Mouse (Mus musculus) stomach, embryonic 15.5 days (tissue): ENCODE measurements around the gene Vangl1. TPM values are rescaled to one million over a fixed set of nuclear protein-coding genes. Genes with fewer than 3 reads are reported as not detected.

ENCODE experiments used
- ATAC-seq: fragments of 200-750 bp; cut with Nextera tagmentation; 2 replicates; pipeline ENCODE4 v1.8.0; 2017; ENCODE audit warnings: low read depth, moderate number of reproducible peaks, moderate TSS enrichment; ENCODE audit not compliant: insufficient read depth, low FRiP score
- H3K27ac ChIP-seq: fragments of 300-500 bp; sonication (generic); 2 replicates; pipeline ENCODE4 v1.5.1; 2015; ENCODE audit warnings: mild to moderate bottlenecking, inconsistent platforms
- H3K27me3 ChIP-seq: fragments of 300-500 bp; sonication (generic); replicated peaks from 2 replicates; pipeline ENCODE4 v1.6.1; 2015; ENCODE audit warnings: inconsistent platforms
- H3K36me3 ChIP-seq: fragments of 300-500 bp; sonication (generic); 2 replicates; pipeline ENCODE4 v1.6.1; 2015; ENCODE audit warnings: inconsistent platforms
- H3K4me1 ChIP-seq: fragments of 300-500 bp; sonication (generic); 2 replicates; pipeline ENCODE4 v1.6.1; 2015; ENCODE audit warnings: inconsistent platforms
- H3K4me2 ChIP-seq: fragments of 300-500 bp; sonication (generic); 2 replicates; pipeline ENCODE4 v1.6.1; 2015; ENCODE audit warnings: mild to moderate bottlenecking, inconsistent platforms
- H3K4me3 ChIP-seq: fragments of 300-500 bp; sonication (generic); replicated peaks from 2 replicates; pipeline ENCODE4 v1.5.1; 2015; ENCODE audit warnings: inconsistent platforms
- H3K9ac ChIP-seq: fragments of 300-500 bp; sonication (generic); 2 replicates; pipeline ENCODE4 v1.6.1; 2015; ENCODE audit warnings: inconsistent platforms
- H3K9me3 ChIP-seq: fragments of 300-500 bp; sonication (generic); 2 replicates; pipeline ENCODE4 v1.6.1; 2016; ENCODE audit warnings: inconsistent platforms
- WGBS: fragments of 180-500 bp; shearing (Covaris S2); methylation state at CpG from one replicate; pipeline ENCODE4 v1.1.7; 2015; 5-methylcytosine and 5-hydroxymethylcytosine counted together
- polyA plus RNA-seq: library from polyadenylated mRNA; unstranded; fragments of >200 nt; fragmentation: Nextera tagmentation; extraction: Ambion mirVana; gene quantifications from 2 replicates; pipeline ENCODE4 v1.2.1, GENCODE M21; 2015

Vangl1 gene
- 22.7 and 27.0 TPM in 2 replicates for polyA plus RNA-seq

DNA sequence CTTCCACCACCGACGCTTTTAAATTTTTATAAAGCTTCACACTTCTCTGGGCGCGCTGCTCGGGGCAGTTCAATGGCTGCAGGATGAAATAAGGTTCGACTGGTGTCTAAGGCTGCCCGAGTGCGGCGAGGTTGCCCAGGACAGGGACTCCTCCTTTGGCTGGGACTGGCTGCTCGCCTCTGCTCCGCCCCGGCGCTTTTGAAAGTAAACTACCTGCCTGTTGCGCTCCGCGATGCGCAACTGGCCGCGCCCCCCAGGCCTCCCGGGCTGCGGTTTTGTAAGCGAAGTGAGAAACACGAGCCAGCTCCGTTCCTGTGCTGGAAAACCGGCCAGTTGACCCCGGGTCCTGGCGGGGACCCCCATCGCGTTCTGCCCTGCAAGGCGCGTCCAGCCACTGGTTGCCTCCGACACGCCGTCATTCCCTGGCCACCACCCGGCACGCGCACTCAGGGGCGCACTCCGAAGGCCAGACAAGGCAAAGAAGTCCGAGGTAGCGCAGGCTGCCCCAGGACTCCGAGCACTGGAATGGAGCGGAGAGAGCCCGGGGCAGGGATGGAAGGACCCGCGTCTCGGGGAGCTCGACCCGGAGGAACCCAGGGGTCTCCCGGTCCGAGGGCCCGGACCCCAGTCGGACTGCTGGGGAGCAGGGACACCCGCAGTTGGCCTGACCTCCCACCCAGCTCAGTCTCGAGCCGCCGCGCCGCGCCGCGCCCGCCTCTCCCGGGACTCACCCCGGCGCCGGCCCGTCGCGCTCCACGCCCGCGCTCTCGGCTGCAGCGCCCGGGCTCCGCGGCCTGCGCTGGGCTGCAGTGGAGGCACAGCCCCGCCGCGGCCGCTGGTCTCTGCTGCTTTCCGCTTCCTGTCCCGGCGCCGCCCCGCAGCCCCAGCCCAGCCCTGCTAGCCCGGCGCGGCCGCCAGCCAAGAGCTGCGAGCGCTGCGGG, at the start of gene Vangl1:
TSS of gene Vangl1 (minus strand) at position 913 of the 941 bp plus-strand sequence.
- Histone ChIP-seq H3K9ac (peak within 1 kb of the TSS; percentile 83), H3K4me1 (peaks cover 20% of the 10 kb centered on the region), H3K27ac (peak within 1 kb of the TSS; percentile 90), H3K9me3 (no peaks in the 10 kb centered on the region), H3K36me3 (no peaks in the 10 kb centered on the region), H3K4me3 (peak within 1 kb of the TSS; percentile 65), H3K4me2 (peak within 1 kb of the TSS; percentile 82), H3K27me3 (0 out of 2 replicates have a peak, but pooled peaks cover 5% of the 10 kb centered on the region)
- peak; percentile 86 for ATAC-seq
- under 1% methylated on average over 84 of the region's 95 CpGs for WGBS

DNA sequence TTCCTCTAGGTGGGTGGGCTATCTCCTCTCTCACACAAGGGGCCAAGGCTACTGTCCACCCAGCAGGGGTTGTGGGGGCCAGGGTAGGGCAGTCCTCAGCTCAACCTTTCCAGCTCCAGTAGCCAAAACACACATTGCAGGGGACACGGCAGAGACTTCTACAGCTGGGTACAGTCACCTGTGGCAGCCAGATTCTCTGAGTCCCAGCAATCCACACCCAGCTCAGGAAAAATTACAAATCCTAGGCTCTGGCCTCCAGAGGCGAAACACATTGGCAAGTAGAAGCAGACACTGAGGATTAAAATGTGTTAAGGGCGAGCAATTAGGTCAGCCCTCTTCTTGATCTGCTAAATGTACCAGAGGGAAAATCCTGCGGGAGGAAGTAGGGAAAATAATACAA, 49.1 kb upstream of the Vangl1 start:
- no peaks in the 10 kb centered on the region for H3K36me3 ChIP-seq
- no peak overlapping the region for H3K27ac ChIP-seq
- no peak overlapping the region for H3K4me3 ChIP-seq
- H3K4me1 ChIP-seq, result no peaks in the 10 kb centered on the region
- no peaks in the 10 kb centered on the region for H3K9me3 ChIP-seq
- H3K27me3 ChIP-seq, result no peaks in the 10 kb centered on the region
- ATAC-seq, result no peak
- WGBS, result 50% methylated on average over 4 of the region's 4 CpGs
- no peak overlapping the region for H3K9ac ChIP-seq
- H3K4me2 ChIP-seq, result no peak overlapping the region

DNA sequence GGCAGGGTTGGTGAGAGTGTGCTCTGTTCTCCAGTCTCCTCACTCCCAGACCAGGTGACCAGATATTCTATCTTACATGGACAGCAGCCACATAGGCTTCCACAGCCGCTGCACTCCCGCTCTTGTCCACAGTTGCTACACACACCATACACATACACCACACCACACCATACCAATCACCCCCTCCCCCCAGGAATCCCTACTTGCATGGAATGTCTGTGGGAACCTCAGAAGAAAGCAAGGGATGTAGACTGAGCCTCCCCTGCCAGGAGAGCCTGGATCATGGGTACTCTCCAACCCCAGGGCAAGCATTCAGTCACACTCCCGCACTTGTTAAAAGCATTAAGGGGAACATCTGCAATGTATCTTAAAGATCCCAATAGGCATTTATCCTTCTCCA, 48.4 kb upstream of the Vangl1 start:
- 73% methylated on average over 3 of the region's 3 CpGs for WGBS
- no peak overlapping the region for H3K4me3 ChIP-seq
- ATAC-seq, result no peak

DNA sequence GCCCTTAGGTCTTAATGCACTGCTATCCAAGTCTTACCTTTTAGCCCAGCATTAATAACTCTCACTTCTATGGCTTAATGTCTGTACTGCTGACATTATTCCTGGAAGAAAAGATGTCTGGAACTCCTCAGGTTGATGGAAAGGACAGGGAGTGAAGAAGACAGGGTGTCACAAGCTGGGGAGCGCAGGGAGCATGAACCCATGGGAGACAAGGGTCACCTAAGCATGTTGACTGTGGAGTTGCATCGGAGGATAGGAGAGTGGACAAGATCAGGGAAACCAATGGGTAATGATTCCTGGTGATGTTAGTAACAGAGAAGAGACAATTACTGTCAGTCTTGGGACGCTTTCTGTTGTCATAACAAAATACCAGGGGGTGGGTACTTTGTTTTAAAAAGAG, 46.4 kb upstream of the Vangl1 start:
- Histone ChIP-seq H3K27me3 (no peaks in the 10 kb centered on the region), H3K4me1 (no peaks in the 10 kb centered on the region), H3K27ac (no peak overlapping the region), H3K9me3 (no peaks in the 10 kb centered on the region), H3K4me2 (no peak overlapping the region), H3K4me3 (no peak overlapping the region), H3K36me3 (no peaks in the 10 kb centered on the region), H3K9ac (no peak overlapping the region)
- WGBS, result 92% methylated on average over 3 of the region's 3 CpGs
- ATAC-seq, result no peak

More for the DNA sequence above, 48.4 kb upstream of the Vangl1 start:
- no peaks in the 10 kb centered on the region for H3K36me3 ChIP-seq
- no peak overlapping the region for H3K9ac ChIP-seq
- H3K27me3 ChIP-seq, result no peaks in the 10 kb centered on the region
- no peaks in the 10 kb centered on the region for H3K4me1 ChIP-seq
- H3K27ac ChIP-seq, result no peak overlapping the region
- no peak overlapping the region for H3K4me2 ChIP-seq
- no peaks in the 10 kb centered on the region for H3K9me3 ChIP-seq

DNA sequence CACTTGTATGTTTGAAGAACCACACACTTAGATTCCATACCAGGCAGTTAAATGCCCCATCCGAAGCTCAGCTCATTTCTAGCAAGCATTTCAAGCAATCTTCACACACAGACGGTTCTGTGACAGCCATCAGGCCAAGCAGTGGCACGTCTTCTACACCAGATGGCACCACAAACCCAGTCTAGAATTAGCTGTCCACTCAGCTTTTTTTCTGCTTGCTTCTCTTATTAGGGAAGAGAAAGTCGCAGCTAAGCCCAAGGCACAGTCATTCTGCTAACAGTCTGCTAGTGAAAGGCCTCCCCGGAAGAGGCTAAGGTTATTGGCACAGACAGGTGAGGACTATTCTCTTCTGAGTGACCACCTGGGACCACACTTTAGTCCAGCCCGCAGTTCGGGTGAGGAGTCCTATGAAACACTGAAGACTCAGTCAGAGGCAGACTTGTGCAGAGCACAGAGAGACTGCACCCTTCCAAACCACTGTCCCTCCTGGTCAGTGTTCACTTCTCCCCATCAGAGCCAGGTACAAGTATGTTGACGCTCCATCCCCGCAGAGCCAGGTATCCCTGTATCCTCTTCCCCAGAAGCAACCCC, 45.0 kb upstream of the Vangl1 start:
- Histone ChIP-seq H3K27ac (no peak overlapping the region), H3K4me2 (no peak overlapping the region), H3K27me3 (no peaks in the 10 kb centered on the region), H3K4me3 (no peak overlapping the region), H3K4me1 (no peaks in the 10 kb centered on the region), H3K36me3 (no peaks in the 10 kb centered on the region), H3K9me3 (no peaks in the 10 kb centered on the region), H3K9ac (no peak overlapping the region)
- no peak for ATAC-seq
- WGBS, result 50% methylated on average over 9 of the region's 9 CpGs

DNA sequence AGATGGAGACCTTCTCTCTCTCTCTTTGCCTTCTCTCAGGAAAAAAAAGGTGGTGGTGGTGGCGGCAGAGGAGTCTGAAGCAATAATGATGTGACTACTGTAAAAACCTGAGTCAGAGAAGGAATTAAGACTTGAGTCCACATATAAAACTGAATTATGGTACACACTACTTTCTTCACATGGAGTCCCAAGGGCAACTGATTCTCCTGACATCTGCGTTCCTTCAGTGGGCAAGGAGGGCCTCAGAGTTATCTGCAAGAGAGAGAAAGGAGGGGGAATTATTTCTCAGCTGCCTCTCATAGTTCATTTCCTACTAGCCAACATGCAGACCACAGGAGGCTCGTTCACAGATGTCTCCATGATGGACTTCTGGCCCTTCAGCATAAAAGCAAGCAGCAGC, 40.1 kb upstream of the Vangl1 start:
- H3K4me1 ChIP-seq, result no peaks in the 10 kb centered on the region
- ATAC-seq, result no peak
- H3K36me3 ChIP-seq, result no peaks in the 10 kb centered on the region
- WGBS, result 77% methylated on average over 3 of the region's 3 CpGs
- H3K9me3 ChIP-seq, result no peaks in the 10 kb centered on the region
- H3K27ac ChIP-seq, result no peak overlapping the region
- no peak overlapping the region for H3K4me3 ChIP-seq
- no peak overlapping the region for H3K4me2 ChIP-seq
- no peak overlapping the region for H3K9ac ChIP-seq
- H3K27me3 ChIP-seq, result no peaks in the 10 kb centered on the region

DNA sequence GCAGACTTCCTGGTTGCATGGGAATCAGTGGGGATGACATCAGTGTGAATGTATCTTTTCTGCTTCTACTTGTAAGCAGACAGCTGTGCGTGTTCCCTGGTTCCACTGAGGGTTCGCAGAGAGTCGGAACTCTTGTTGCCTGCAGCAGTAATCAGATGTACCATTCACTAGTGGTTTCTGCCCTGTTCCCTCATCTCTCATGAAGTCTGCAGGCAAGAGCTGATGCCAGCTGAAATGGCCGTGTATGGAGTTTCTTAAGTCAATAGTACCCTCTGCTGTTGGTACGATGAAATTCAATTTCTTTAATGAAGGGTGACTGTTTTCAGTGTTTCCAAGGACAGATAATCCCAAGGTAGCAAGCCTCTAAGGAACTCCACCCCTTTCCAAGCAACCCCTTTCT, 38.4 kb upstream of the Vangl1 start:
- no peaks in the 10 kb centered on the region for H3K36me3 ChIP-seq
- peak; percentile 31; the same call in 1 of the 2 replicates for ATAC-seq
- WGBS, result 52% methylated on average over 5 of the region's 5 CpGs
- no peak overlapping the region for H3K27ac ChIP-seq
- no peaks in the 10 kb centered on the region for H3K4me1 ChIP-seq
- no peak overlapping the region for H3K4me3 ChIP-seq
- no peaks in the 10 kb centered on the region for H3K9me3 ChIP-seq
- H3K9ac ChIP-seq, result no peak overlapping the region
- no peak overlapping the region for H3K4me2 ChIP-seq
- H3K27me3 ChIP-seq, result no peaks in the 10 kb centered on the region

DNA sequence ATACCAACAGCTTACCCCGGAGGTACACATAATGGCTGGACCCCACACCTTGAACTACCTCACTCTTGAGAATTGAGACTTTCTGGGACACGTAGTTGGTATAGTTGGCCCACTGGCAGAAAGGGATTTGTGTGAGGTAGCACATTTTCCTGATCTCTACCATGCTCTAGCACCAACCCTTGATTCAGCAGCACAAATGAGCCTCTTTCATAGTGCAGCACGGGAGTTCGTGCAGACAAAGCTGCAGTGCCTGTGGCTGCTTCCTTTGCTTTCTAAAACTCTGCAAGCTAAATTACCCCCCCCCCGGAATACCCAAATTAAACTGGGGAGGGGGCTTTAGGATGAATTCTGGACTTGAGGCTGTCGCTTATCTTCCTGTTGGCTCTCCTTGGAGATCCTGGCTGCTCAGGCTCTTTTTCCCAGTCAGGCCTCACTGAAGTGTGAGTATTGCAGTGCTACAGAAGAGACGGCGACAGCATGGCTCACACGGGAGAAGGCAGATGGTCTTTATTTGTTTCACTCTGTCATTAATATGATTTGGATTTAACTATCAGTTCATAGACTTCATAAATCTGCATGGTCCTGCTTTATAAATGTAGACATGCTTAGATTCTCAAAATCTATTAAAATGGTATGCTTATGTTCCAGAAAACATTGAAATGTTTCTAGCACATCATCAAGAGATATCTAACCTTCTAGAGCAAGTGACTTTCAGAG, 27.1 kb upstream of the Vangl1 start:
- Histone ChIP-seq H3K27ac (no peak overlapping the region), H3K36me3 (no peaks in the 10 kb centered on the region), H3K4me3 (no peak overlapping the region), H3K27me3 (no peaks in the 10 kb centered on the region), H3K9me3 (no peaks in the 10 kb centered on the region), H3K4me2 (no peak overlapping the region), H3K4me1 (no peaks in the 10 kb centered on the region), H3K9ac (no peak overlapping the region)
- no peak for ATAC-seq
- WGBS, result 86% methylated on average over 9 of the region's 9 CpGs

DNA sequence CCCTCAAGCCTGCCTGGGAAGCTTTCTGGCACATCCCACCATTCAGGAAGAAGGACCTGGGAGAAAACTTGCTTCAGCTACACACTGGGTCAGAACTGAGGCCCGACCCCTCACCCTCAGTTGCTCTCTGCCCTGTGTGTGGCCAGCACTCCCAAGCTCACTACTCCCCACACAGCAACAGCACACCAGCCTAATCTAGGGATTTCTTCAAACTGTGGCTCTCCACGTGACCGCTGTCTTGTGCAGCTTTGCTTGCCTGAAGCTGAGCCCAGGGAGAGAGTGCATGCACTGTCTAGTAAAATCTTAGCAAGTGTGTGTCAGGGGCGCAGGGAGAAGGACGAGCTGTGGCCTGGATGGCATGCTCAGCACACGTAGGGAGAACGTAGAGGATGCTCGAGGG, 18.3 kb upstream of the Vangl1 start:
- ATAC-seq, result no peak
- H3K36me3 ChIP-seq, result no peaks in the 10 kb centered on the region
- no peak overlapping the region for H3K9ac ChIP-seq
- 0 out of 2 replicates have a peak, but pooled peaks cover 3% of the 10 kb centered on the region for H3K4me1 ChIP-seq
- WGBS, result 86% methylated on average over 8 of the region's 8 CpGs
- no peak overlapping the region for H3K4me2 ChIP-seq
- no peak overlapping the region for H3K27ac ChIP-seq
- no peaks in the 10 kb centered on the region for H3K9me3 ChIP-seq
- no peaks in the 10 kb centered on the region for H3K27me3 ChIP-seq
- H3K4me3 ChIP-seq, result no peak overlapping the region

DNA sequence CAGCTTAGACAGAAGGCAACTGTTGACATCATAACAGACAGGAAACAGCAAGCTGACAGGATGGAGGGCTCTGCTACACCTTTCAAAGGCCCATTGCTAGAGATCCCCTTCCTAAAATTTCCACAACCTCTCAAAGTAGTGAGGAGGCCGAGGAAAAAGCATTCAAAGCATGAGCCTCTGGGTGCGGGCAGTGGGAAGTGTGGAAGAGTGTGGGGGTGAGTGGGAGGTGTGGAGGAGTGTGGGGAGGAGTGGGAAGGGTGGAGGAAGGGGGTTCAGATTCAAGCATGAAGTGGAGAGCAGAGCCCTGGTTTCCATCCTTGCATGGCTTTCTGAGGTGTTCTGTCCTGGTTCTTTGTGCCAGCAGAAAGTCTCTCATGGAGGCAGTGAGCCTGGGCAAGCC, 13.8 kb upstream of the Vangl1 start:
- ATAC-seq, result no peak
- no peaks in the 10 kb centered on the region for H3K36me3 ChIP-seq
- H3K9me3 ChIP-seq, result no peaks in the 10 kb centered on the region
- 74% methylated on average over 2 of the region's 2 CpGs for WGBS
- 0 out of 2 replicates have a peak, but pooled peaks cover 3% of the 10 kb centered on the region for H3K4me1 ChIP-seq
- H3K27me3 ChIP-seq, result no peaks in the 10 kb centered on the region
- H3K9ac ChIP-seq, result no peak overlapping the region
- H3K4me3 ChIP-seq, result no peak overlapping the region
- no peak overlapping the region for H3K27ac ChIP-seq
- H3K4me2 ChIP-seq, result no peak overlapping the region

DNA sequence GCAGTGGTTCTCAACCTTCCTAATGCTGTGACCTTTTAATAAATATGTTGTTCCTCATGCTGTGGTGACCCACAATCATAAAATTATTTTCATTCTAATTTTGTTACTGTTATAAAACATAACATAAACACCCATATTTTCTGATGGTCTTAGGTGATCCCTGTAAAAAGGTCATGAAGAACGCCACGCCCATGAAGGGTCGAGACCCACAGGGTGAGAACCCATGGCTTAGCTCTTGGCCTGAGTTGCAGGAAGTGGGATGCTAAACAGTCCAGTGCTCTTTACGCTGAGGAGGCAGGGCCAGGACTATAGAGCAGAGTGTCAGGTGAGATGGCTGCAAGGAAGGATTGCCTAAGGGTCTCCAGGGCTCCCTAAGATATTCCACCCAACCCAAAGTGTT, 10.2 kb upstream of the Vangl1 start:
- H3K4me3 ChIP-seq, result no peak overlapping the region
- no peak for ATAC-seq
- H3K36me3 ChIP-seq, result no peaks in the 10 kb centered on the region
- no peaks in the 10 kb centered on the region for H3K27me3 ChIP-seq
- H3K4me1 ChIP-seq, result no peaks in the 10 kb centered on the region
- H3K9me3 ChIP-seq, result no peaks in the 10 kb centered on the region
- H3K27ac ChIP-seq, result no peak overlapping the region
- H3K9ac ChIP-seq, result no peak overlapping the region
- WGBS, result 77% methylated on average over 4 of the region's 4 CpGs
- no peak overlapping the region for H3K4me2 ChIP-seq

DNA sequence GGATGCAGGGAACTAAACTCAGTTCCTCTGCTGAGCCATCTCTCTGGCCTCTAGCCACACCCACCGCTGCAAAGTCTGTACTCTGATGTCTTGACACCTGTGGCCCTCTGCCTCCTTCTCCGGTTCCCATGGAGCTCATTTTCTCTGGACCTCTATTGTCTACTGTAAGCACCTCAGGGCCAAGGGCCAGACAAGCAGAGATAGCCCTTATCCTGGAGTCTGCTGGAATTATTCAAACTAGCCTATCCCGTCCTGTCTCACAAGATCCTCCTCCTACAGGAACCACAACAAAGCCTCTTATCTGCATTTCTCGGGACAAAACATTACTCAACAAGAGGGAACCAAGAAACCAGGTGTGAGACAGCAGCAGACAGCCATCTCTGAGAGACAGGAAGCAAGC, 9.8 kb upstream of the Vangl1 start:
- ATAC-seq, result no peak
- H3K36me3 ChIP-seq, result no peaks in the 10 kb centered on the region
- H3K9me3 ChIP-seq, result no peaks in the 10 kb centered on the region
- H3K9ac ChIP-seq, result no peak overlapping the region
- H3K4me1 ChIP-seq, result no peaks in the 10 kb centered on the region
- H3K4me3 ChIP-seq, result no peak overlapping the region
- no peaks in the 10 kb centered on the region for H3K27me3 ChIP-seq
- H3K4me2 ChIP-seq, result no peak overlapping the region
- H3K27ac ChIP-seq, result no peak overlapping the region
- whole genome bisulfite sequencing, result 47% methylated on average over 4 of the region's 4 CpGs
